8 mouse cellular contexts compared by ENCODE assay signal in the genomic region with DNA sequence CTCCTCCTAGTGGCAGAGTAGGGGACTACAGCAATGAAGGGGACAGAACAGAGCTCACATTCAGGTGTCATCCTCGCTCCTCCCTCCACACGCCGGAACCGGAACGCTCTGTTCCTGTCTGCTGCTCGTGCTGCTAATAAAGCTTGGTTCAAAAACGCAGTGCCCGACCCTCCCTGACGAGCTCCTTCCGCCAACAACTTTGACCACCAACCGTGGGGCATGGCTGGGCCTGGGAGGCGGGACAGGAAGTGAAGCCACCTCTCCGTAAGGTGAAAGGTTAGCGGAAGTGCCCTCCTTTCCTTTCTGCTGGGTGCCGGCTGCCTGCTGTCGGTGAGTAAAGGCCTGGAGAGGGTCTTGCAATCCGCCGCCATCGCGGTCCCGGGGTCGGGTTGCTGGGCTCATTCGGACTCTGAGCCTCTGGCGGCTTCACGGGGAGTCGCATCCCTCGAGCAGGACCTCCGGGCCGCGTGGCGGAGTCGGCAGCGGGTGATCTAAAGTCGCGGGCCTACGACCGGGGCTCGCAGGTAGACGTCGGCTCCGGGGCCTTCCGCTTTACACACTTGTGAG. TPM values are rescaled to one million over a fixed set of nuclear protein-coding genes. Genes with fewer than 3 reads are reported as not detected.
DNase-seq lines count a peak whose midpoint lies in the region; ATAC-seq and TF ChIP-seq lines count a peak whose summit lies in the region.

Gene Rpl27 (plus strand): TSS at position 172 of the 567 bp plus-strand sequence.

- H3K27me3 ChIP-seq in hindbrain, embryonic 10.5 days (ENCODE audit: insufficient read depth, poor library complexity, severe bottlenecking) = no peaks in the 10 kb centered on the region
- no peaks in the 10 kb centered on the region for H3K27me3 ChIP-seq in lung, postnatal 0 days (replicated peaks; ENCODE audit: insufficient read depth, low read length)

- WGBS in hindbrain, embryonic 10.5 days = under 1% methylated on average over 42 of the region's 42 CpGs
- under 1% methylated on average over 42 of the region's 42 CpGs for WGBS in lung, postnatal 0 days

- peaks cover 21% of the 10 kb centered on the region for H3K4me1 ChIP-seq in hindbrain, embryonic 10.5 days (replicated peaks)
- H3K4me1 ChIP-seq in lung, postnatal 0 days (ENCODE audit: insufficient read depth, low read depth, low read length) = no peaks in the 10 kb centered on the region; the same call in 1 of the 2 replicates

- peak within 1 kb of the TSS; percentile 99 for H3K9ac ChIP-seq in lung, postnatal 0 days (replicated peaks; ENCODE audit: low read depth)

- H3K4me2 ChIP-seq in lung, postnatal 0 days (replicated peaks; ENCODE audit: low read depth, low read length) = peak within 1 kb of the TSS; percentile 66

- H3K4me3 ChIP-seq in hindbrain, embryonic 10.5 days = peak within 1 kb of the TSS; percentile 92
- H3K4me3 ChIP-seq in lung, postnatal 0 days (ENCODE audit: low read depth, low read length) = peak within 1 kb of the TSS; percentile 75

- peaks cover 37% of the 10 kb centered on the region for H3K36me3 ChIP-seq in hindbrain, embryonic 10.5 days
- peaks cover 14% of the 10 kb centered on the region; the same call in 1 of the 2 replicates for H3K36me3 ChIP-seq in lung, postnatal 0 days (ENCODE audit: insufficient read depth, low read length)

- peak; percentile 95 for TF ChIP-seq EP300 in lung, postnatal 0 days (IDR thresholded peaks at IDR 0.05)

- peak; percentile 88 for TF ChIP-seq CTCF in lung, postnatal 0 days (IDR thresholded peaks at IDR 0.05)

- ATAC-seq in frontal cortex, adult (ENCODE audit: low TSS enrichment) = peak; percentile 99
- peak; percentile 99 for ATAC-seq in lung, postnatal 0 days

- no peaks in the 10 kb centered on the region for H3K9me3 ChIP-seq in hindbrain, embryonic 10.5 days
- H3K9me3 ChIP-seq in lung, postnatal 0 days (ENCODE audit: low read length) = no peaks in the 10 kb centered on the region

- peak within 1 kb of the TSS; percentile 98 for H3K27ac ChIP-seq in hindbrain, embryonic 10.5 days
- H3K27ac ChIP-seq in lung, postnatal 0 days (ENCODE audit: low read length) = peak within 1 kb of the TSS; percentile 95

- peak; percentile 98 for DNase-seq in MN1 (ENCODE audit: low spot score)
- peak; percentile 99 for DNase-seq in cerebellum, adult 9-10 months
- DNase-seq in hindbrain, embryonic 10.5 days (ENCODE audit: low spot score) = peak; percentile 99
- peak; percentile 99 for DNase-seq in layer of hippocampus, adult 9-11 months
- DNase-seq in lung, postnatal 0 days (ENCODE audit: low spot score) = peak; percentile 100
- peak; percentile 90 for DNase-seq in ovary, postnatal 14 days (ENCODE audit: low spot score)
- peak; percentile 97 for DNase-seq in thymus, postnatal 14 days

RNA-seq across cellular contexts. Expression of gene Rpl27, which starts in this region (rescaled TPM):
- polyA plus RNA-seq in hindbrain, embryonic 10.5 days (2016; fragmentation: Nextera tagmentation; extraction: Ambion mirVana) = 414 and 455 TPM in 2 replicates
- polyA plus RNA-seq in lung, postnatal 0 days (2015; fragmentation: Nextera tagmentation; extraction: Ambion mirVana) = 221 and 251 TPM in 2 replicates

Comparison
In these comparisons a context has a peak if more than half of its experiments do, and no peak if none do; other contexts are left out.
1. Peak in every context shown above with its lines: DNase-seq, ATAC-seq, H3K4me3 ChIP-seq and H3K27ac ChIP-seq.